Mouse (Mus musculus) gastrocnemius, adult 8-10 months (tissue): Measurements from ENCODE around the gene Kif17. TPM values are rescaled to one million over a fixed set of nuclear protein-coding genes. Genes with fewer than 3 reads are reported as not detected.

Experiments
- DNase-seq, 2 experiments: peaks; one replicate each; pipeline ENCODE4 v3.0.0; 2022; ENCODE audit warnings: low spot score in 2 of 2
- total RNA-seq, 4 experiments: library from RNA; stranded (reverse); gene quantifications; 2 replicates each; pipeline ENCODE4 v1.2.4; 2022

The Kif17 gene
- total RNA-seq, result under 1 TPM in 1 of 4 experiments, not detected in 3; 0.17 TPM

GRCm38 (mm10) chr4:138250088-138250960 lies at the start of gene Kif17, which contains the start of gene Sh2d5:
Gene Kif17, plus strand, starts transcription at chr4:138250435.
Gene Sh2d5, plus strand, starts transcription at chr4:138250403.
- peak in 1 of 2 experiments; percentile 36 for DNase-seq

GRCm38 (mm10) chr4:138200769-138201168 lies 49.5 kb upstream of the Kif17 start:
- DNase-seq, result no peak

DNA sequence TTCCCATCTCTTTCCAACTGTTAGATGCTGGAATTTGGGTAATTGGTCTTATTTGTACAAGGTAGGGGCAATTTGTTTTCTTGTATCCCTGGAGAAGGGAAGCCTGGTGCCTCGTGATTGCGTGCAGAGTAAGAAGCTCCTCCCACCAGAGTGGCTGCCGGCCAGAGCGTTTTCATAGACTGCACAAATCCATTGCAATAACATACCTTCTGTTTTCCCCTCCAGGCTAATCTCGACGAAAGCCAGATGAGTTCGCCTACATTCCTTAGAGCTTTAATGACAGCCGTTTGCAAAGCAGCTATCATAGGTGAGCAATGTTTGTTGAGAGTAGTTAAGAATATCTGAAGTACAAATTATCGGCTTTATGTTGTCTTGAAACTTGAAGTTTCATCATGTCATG lies 48.5 kb upstream of the Kif17 start:
- DNase-seq, result no peak

DNA sequence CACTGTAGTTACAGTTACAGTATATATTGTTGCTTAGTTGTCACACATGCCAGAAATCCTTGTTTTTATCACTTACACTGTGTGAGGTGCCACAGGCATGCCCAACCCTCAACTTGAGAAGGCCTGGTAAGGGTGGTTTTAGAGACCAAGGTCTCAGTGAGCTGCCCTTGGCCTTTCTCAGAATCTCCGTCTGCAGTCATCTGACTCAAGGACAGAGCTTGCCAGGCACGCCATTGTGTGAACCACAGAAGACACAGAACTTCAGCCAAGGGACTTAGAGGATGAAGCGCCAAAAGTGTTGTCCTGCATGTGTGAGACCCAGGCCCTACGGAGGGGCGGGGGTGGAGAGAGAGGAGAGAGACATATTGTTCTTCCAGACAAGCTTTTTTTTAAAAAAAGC lies 40.1 kb upstream of the Kif17 start:
- DNase-seq, result no peak

DNA sequence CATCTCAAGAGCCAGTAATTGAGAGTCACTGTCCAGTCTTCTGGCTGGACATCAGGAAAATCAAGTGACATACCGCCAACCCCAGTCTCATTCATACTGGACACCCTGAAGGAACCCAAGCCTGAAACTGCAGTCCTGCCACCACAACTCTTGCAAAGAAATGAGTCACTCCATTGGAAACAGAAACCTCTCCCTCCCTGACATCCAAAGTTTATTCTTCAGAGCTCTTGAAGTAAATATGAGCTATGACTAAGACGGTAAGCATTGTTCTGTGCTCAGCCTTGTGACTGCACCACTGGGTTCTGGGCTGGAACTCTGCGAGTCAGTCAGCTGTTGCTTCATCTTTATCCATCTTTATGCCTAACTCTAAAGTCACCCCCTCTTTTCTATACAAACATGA lies 36.4 kb upstream of the Kif17 start:
- no peak for DNase-seq

DNA sequence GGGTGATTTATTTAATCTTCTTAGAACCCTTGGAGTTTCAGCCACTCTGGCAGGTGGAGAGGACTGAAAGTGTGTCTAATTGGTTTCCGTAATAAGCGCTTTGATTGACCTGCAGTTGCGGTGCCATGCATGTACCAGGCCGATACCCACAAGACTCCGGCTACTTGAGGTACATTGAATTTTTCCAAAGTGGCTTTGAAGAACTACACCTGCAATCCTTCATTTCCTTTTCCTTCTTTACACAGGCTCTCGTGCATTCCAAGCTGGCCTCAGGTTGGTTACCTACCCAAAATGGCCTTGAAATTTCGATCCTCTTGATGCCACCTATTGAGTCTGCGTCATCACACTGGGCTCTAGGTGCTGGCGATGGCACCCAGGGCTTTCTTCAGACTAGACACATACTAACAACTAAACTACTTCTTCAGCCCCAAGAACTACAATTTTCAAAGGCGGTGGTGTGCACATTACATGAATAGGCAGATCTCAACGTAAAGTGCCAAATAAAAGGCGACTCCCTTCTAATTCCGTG lies 34.5 kb upstream of the Kif17 start:
- no peak for DNase-seq

DNA sequence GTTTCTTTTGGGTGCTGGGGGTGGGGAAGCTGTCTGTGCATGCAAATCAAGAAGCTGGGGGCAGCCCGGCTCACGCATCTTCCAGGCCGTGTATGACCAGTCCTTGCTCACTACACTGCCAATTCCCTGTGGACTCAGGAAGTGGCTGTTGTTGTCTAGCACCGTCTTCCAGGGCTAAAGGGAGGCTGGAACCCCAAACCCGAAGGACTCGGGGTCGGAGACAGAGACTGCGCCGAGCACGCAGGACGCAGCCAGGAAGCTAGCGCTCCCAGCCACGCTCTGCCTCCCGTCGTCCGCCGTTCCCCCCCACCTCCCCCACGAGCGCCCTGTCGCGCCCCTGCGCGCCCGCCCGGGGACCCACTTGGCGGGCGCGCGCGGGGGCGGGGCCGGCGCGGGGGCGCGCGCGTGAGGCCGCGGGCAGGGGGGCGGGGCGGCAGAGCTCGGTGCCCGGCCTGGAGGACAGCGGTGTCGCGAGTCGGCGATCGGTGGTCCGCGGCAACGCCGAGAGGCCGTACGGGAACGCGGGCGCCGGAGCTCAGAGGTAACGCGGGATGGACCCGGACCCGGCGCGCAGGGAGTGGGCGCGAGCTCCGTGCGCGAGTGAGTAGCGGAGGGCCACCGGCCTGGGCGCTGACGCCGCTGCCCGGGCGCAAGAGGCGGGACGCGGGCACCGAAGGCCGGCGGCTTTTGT lies 33.9 kb upstream of the Kif17 start, which contains the start of gene Hp1bp3:
Hp1bp3 (plus strand) TSS at position 97 of the 691 bp plus-strand sequence.
- peak; percentile 70 to 76 for DNase-seq

DNA sequence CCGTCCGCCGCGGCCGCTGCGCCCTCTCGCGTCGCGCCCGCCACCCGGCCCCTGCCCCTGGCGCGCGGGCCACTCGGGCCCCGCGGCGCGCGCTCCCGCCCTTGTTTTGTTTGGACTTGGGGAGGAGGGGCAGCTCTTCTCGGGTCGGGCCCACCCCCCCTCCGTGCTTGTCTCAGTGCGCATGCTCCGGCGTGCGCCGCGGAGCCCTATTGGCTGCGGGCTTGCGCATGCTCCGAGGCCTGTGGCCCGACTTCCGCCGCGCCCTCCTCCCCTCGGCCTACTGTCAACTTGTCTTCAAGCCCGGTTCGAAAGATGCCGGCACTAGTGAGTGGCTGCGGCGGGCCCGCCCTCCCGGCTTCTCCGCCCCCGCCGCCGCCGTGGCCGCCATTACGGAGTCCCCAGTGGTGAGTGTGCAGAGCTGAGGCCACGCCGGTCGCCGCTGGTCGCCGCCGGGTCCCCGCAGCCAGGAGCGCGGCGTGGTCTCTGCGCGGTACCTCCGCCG lies 33.3 kb upstream of the Kif17 start:
- peak; percentile 97 to 98 for DNase-seq

DNA sequence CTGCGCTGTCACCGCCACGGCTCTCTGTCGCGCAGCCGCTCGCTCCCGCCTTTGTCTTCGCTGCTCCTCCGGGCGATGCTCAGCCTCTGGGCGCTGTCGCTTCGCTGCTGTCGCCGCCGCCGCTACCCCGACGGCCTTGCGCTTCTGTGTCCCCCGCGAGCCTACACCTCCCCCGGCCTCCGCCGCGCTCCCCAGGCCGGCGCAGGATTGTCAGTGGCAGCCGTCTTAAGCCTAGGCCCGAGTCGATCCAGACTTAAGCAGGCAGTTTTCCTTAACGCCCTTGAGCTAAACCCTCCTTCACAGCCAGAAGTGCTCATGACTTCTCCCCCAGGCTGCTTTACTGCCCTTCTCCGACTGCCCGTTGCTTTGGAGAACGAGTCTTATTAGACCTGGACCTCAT lies 32.8 kb upstream of the Kif17 start:
- peak in 1 of 2 experiments; percentile 9 for DNase-seq

GRCm38 (mm10) chr4:138217951-138218685 lies 32.1 kb upstream of the Kif17 start:
- DNase-seq, result no peak

GRCm38 (mm10) chr4:138219331-138219730 lies 30.9 kb upstream of the Kif17 start:
- no peak for DNase-seq

- DNase-seq, result no peak
Measured at GRCm38 (mm10) chr4:138220761-138221160, 29.5 kb upstream of the Kif17 start.

GRCm38 (mm10) chr4:138221406-138221805 lies 28.8 kb upstream of the Kif17 start:
- no peak for DNase-seq

GRCm38 (mm10) chr4:138222396-138222795 lies 27.8 kb upstream of the Kif17 start:
- no peak for DNase-seq

DNA sequence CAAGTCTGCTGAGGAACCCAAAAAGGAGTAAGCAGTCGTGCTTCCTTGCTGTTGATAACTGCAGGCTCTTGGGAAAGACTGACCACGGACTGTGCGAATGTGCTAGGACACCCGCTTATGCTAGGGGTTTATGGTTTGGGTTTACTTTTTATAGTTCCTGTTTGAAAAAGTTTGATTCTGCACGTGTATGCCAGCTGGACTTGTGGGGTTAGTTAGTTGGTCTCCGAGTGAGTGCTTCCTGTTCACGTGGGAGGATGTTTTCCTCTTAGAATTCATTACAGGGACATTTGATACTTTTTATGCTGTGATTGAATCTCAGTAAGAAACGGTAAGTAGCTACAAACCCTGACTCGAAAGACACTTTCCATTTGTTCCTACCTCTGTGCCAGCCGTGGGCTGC lies 26.6 kb upstream of the Kif17 start:
- DNase-seq, result no peak

DNA sequence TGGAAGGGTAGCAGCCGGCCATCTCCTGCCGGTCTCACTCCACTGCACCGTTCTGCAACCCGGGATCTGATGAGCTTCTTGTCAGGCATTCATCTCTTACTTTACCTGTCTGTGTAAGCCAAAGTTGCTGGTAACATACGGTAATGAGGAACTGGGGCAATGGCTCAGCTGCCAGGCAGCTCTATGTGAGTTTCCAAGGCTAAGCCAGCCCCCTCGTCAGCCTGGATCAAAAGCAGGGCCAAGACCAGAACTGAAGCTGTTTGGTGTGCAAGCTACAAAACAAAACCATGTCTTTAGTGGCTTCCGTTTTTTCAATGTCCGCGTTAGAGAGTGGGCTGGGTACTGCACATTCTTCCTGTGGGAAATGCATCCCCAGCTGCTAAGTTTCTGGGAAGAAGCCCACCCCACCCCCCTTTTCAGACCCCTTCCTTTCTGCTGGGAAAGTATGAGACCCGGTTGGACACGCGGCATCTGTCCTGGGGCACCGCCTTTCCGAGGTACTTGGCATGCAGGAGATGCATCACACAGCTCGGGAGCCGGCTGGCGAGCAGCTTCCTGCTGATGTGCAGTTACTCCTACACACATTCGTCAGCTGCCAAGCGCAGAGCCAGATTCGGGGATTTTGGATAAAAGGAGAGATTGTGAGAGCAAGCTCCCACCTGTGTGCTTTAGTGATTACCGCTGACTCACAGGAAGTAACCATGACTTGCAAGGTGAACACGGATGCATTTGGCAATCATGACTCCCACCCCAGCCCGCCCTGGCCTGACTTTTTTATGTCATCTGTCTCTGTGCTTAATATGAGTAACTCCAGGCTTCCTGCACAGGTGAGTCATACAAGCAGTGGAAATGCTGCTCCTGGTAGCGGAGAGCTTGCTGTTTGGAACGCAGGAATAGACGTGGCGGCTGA lies 3.2 kb upstream of the Kif17 start:
- DNase-seq, result no peak

DNA sequence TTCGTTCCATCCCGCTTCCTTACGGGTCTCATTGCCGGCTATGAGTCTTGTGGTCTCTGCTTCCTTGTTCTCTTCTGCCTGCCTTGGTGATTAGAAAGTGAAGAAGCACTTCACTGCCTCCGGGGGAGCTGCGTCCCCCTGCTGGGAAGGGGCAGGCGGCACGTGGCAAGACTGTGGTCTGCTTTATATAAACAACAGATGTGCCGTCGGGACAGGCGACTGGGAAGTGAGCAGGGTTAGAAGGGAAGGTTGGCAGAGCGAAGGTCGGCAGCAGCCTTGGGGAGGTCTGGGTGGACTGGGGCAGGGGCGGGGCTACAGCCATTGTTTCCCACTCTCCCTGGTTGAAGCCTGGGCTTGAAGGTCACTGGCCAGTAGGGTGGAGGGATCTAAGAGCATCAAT lies 1.6 kb downstream of the Kif17 start:
- DNase-seq, result no peak

- no peak for DNase-seq
Measured at GRCm38 (mm10) chr4:138252231-138252630, 2.0 kb downstream of the Kif17 start.

- DNase-seq, result no peak
Measured at GRCm38 (mm10) chr4:138257116-138257687, 7.0 kb downstream of the Kif17 start.

DNA sequence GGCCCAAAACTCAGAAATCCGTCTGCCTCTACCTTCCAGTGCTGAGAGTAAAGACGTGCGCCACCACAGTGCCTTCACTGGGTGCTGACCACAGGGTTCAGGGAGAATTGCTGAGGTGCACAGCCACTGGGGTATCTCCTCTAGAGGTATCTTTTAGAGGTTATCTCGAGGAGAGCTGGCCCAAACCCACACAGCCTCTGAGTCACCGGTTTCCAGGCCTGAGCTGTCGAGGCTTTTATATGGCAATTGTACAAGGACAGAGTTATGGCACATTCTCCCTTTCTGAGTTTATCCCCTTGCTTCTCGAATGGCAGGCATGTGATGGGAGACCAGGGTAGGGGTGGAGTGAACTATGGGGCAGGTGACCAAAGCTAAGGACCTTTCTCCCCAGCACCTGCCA lies 8.4 kb downstream of the Kif17 start:
- no peak for DNase-seq
